Mouse (Mus musculus): ENCODE results near the gene Zfp94.

- TF ChIP-seq CTCF (IDR thresholded peaks at IDR 0.05; ENCODE audit: borderline replicate concordance, control insufficient read depth, extremely low read depth, insufficient read depth, low read length, poor library complexity) (no peak), POLR2A (IDR thresholded peaks at IDR 0.05; ENCODE audit: control insufficient read depth, extremely low read depth, insufficient read depth, low read length, poor library complexity) (no peak)
Measured at GRCm38 (mm10) chr7:24298635-24298972, 17.9 kb downstream of the Zfp94 start.

All from thymus, adult 2 months (tissue).